Mouse (Mus musculus): ENCODE results near the gene Gm17455.

The Gm17455 gene

DNA sequence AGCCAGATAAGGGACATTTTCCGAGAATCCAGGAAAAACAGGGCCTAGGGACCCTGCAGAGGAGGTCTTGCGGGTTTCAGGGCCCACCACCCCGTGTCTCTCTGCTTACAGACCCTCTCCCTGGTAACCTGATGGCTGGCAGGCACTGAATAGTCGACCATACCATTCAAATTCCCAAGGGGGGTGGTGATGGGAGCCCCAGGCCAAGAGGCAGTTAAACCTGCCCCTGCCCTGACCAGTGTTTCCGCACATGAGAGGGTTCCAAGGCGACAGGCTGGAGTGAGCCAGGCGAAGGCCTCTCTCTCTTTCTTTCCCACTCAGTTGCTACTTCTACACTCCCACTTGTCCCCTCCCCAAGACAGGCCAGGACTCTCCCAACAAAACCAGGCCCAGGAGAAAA is at the start of gene Gm17455:
Gm17455 (plus strand) TSS at position 278 of the 400 bp plus-strand sequence.
- no peak for DNase-seq

DNA sequence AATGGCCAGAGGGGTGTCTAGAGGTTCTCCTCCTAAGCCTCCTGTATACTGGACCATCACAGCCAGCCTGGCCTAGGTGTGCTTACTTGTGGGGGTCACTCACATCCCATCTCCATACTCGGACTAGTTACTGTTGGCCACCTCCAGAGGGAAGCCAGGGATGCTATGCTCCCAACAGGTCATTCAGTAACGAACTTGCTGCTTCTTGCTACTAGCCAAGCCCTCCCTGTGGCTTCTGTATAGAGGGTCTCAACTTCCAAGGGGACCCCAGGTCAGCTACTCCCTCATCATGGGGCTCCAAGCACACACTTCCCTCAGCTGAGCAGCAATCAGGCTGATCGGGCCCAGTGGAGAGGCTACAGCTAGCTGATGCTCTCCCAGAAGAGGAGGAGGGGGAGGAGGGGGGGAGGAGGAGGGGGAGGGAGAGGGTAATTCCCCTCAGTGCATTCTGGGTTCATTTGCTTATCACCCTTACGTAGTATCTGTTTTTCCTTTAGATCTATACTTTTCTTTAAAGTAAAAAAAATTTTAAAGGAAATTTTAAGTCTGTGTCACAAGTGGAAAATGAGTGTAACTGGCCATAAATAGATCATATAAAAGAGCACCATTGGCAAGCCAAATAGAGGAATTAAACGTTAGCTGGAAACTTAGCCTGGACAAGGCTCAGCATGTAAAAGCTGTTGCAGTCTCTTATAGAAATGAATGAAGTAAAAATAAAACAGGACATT is 49.3 kb upstream of the Gm17455 start:
- DNase-seq: no peak

DNA sequence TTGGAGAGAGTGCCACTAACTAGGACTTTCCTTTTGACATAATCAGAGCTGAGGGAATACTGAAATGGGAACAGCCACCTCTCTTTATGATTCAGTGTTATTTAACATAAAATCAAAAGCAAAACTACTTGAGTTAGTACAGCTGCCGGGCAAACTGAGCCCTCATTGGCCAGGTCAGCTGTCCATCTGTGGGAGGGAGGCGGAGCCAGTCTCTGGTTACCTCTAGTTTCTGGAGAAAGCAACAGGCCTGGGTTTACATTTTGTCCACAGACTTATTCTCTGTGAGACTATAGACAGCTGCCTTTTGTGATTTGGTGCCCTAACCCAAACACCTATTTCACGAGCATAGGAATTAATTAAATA is 48.7 kb upstream of the Gm17455 start:
- DNase-seq: peak; percentile 61

DNA sequence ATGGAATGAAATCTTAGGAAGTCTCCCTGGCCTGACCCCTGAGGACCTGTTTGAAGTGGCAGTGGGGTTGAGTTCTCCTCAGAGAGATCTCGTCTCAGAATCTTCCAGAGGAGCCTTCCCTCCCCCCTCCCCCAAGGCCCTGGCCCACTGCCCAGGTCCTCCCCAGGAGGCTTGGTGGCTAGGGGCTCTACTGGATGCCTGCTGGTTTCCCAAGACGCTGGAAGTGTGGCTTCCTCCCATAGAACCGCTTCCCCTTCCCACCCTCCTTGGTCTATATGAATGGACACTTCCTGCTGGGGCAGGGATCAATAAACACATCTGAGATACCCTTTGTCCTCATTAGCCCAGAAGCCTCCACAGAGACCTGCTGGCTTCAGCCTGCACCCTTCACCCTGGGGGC is 48.3 kb upstream of the Gm17455 start:
- DNase-seq: no peak

GRCm38 (mm10) chr10:60351761-60352455 is 47.6 kb upstream of the Gm17455 start:
- no peak for DNase-seq

DNA sequence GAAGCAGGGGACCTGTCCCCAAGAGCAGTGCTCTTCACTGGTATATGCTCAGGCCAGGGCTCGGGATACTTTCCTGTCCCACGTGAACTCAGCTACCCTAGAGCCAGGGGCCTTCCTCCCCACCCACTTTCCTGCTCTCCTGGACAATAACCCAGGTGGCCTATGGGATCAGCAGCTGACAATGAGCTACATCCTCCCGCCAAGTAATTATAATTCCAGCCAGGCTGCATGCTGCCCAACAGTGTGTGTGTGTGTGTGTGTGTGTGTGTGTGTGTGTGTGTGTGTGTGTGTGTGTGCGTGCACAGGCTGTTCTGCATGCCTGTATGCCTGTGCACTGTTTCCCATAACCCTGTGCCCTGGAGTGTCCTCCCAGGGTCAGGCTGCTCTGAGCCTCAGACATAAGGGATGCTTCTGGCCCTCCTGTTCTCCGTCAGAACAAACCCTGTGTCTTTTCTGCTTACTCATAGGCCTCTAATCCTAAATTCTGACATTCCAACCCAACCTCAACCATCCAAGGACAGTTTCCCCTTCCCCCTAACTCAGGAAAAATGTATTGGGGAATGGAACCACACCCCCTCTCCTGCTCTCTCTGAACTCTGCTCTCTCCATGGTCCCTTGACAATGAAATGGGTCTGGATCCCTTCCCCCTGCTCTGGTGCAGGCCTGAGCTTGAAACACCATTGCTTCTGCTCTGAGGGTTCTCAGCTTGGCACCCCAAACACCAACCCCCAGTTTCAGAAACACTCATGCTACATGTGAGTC is 46.1 kb upstream of the Gm17455 start:
- no peak for DNase-seq

GRCm38 (mm10) chr10:60354003-60354325 is 45.6 kb upstream of the Gm17455 start:
- DNase-seq: no peak

GRCm38 (mm10) chr10:60354881-60355677 is 44.4 kb upstream of the Gm17455 start:
- DNase-seq: no peak

DNA sequence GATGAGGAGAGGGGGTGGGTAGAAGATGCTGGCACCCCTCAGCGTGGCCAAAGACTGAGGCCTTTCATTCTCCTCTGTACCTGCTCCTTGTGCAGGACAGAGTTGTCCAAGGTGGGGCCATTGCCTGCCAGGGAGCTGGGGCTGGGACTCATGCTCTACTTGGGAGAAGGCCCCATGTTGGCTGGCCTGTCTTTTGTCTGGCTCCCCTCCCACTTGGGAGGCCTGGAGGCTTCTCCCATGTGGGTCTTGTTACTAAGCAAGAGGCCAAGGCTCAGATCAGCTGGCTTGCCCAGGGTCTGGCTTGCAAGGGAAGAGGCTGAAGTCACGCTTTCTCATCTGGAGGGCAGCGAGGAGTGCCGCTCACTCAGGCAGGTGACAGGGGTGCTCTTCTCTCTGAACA is 42.1 kb upstream of the Gm17455 start:
- DNase-seq: no peak

- DNase-seq: no peak
Measured at GRCm38 (mm10) chr10:60357901-60358300, 41.6 kb upstream of the Gm17455 start.

DNA sequence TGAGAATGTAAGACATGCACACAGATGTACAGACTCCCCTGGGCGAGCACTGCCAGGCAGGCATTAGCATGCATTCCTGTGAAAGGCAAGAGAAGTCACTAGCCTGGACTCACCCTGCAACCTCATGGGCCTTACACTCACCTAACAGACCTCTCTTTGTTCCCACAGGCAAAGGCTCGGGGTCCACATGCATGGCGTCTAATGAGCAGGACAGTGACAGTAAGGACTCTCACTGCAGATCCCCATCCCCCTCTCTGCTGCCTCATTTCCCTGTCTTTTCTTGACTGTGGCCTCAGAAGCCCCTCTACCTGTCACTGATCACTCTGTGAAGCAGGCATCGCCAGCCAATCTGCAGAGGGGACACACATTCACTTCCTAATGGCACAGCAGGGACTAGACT is 40.8 kb upstream of the Gm17455 start:
- DNase-seq: no peak

DNA sequence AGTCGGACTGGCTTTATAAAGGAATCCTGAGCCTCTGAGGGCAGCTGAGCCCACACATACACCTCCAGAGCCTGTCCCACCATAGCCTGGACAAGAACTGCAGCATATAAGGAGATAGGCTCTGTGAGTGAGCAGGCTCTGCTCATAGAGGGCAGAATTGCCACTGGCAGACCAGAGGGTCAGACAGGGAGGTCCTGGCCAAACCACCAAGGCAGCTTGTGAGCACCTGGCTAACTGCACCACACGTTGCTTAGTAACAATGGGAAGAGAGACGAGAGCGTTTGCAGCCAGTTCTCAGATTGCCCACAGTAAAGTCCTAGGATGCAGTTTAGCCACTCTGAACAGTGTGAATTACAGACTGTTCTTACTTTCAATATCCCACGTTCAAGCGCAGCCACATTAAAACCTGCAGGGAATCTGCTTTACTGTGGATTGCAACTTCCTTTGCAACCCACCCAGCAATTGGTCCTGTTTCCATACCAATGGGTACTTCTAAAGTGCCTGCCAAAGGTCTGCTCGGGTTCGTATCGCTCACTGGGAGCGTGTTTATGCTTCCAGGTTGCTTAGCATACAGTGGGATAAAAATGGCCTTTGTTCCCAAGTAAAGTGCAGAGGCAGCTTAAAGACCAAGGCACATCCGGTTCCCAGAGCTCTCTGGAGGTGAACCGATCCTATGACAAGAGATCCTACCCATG is 37.8 kb upstream of the Gm17455 start:
- DNase-seq: no peak

DNA sequence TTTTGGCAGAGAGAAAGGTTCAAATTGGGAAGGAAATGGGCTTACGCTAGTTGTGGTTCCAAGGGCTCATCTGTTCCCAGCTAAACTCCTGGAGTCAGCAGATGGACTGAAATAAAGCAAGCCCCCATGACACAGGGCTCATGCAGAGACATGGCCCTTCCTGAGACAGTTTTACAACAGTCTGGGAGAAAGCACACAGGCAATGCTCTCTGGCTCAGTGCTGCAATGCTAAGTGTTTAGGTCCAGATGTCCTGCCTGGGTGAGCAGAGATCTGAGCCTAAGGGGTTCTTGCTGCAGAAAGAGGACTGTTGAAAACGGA is 37.3 kb upstream of the Gm17455 start:
- no peak for DNase-seq

GRCm38 (mm10) chr10:60363426-60363825 is 36.1 kb upstream of the Gm17455 start:
- no peak for DNase-seq

GRCm38 (mm10) chr10:60367145-60367544 is 32.4 kb upstream of the Gm17455 start:
- no peak for DNase-seq

DNA sequence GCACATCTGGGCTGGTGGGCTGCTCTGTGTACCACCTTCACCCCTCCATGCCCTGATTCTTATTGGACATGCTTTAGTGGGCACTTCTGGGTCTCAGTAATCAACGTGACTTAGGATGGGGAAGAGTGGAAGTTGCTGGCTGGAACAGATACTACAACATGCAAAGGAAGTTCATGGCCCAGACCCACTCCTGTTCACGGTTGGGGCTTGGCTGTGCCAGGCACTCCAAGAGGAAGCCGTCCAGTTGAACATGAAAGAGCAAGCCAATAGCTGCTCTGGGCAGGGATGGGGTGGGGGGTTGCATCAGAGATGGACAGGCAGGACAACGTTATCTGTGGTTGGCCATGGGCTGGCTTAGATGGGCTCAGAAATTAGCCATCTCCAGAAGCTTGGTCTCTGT is 31.6 kb upstream of the Gm17455 start:
- DNase-seq: no peak

DNA sequence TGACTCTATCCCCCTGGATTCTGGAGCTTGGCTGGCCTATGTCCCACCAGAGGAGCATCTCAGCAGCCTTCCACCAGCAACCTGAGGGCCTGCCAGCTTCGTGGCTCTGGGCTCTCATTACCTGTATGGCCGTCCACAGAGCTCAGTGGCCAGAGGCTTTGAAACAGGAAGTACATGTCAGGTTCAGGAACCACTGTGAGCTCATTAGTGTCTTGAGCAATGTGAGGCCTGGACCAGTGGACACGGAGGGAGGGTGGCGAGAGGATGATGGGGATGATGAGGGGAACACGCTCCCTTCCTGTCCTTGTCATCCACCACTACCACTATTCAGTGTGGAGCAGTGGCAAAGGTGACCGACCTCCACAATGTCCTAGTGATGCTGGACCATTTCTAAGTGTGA is 30.1 kb upstream of the Gm17455 start:
- DNase-seq: no peak

DNA sequence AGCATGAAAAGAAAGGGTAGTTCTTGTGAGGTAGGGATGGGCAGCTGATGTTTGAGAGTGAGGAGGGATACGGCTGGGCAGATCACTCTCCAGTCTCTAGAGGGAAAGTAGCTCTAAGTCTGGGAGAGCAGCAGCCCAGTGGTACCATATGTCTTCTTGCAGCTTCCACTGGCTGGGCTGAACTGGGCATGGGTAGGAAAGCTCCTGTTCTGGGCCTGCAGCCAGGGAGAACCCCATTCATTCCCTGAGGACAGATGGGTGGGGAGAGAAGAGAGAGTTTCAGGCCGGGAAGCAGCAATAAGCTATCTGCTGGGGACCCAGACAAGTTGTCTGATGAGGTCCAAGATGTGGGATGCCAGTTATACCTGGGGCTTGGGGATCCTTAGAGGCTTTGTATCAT is 29.4 kb upstream of the Gm17455 start:
- peak; percentile 44 for DNase-seq

- DNase-seq: no peak
Measured at GRCm38 (mm10) chr10:60370601-60371061, 28.9 kb upstream of the Gm17455 start.

GRCm38 (mm10) chr10:60371596-60372386 is 27.7 kb upstream of the Gm17455 start:
- no peak for DNase-seq

GRCm38 (mm10) chr10:60373543-60373936 is 26.0 kb upstream of the Gm17455 start:
- DNase-seq: no peak
